ENCODE assay signal across 23 mouse cellular contexts in genomic region chr10:9252120-9252940, GRCm38 (mm10).
DNase-seq lines count a peak whose midpoint lies in the region; ATAC-seq lines count a peak whose summit lies in the region.
"Had no signal": no experiment of that assay in that cellular context is flagged by ENCODE, and none has a peak within 500 bp of the region (broad histone marks: within the 10 kb centered on the region; RNA-seq: fewer than 3 reads in every experiment).

No protein-coding gene starts in this region.

- peak; percentile 62 for DNase-seq in R1 (ENCODE audit: low read depth, low spot score)
- DNase-seq in cerebellum, postnatal 14 days: no peak
- no peak for DNase-seq in left cerebral cortex, adult 18-20 months (ENCODE audit: low spot score in 2 of 2)
- no peak for DNase-seq in gastrocnemius, postnatal 25 days
- DNase-seq: adrenal gland, postnatal 25 days; cerebellum, adult 18-20 months; cerebellum, postnatal 36 days; gastrocnemius, postnatal 10 days; heart, adult 18-20 months; heart, postnatal 4 days; layer of hippocampus, adult 9-11 months; lung, adult 18-20 months; right cerebral cortex, postnatal 25 days; thymus, postnatal 36 days had no signal

- H3K27me3 ChIP-seq in hindbrain, embryonic 12.5 days: no peaks in the 10 kb centered on the region
- H3K27me3 ChIP-seq in hindbrain, embryonic 16.5 days (replicated peaks; ENCODE audit: control insufficient read depth, insufficient read depth, low read length): no peaks in the 10 kb centered on the region
- H3K27me3 ChIP-seq in forebrain, embryonic 16.5 days (replicated peaks; ENCODE audit: control insufficient read depth, insufficient read depth, low read length): no peaks in the 10 kb centered on the region
- no peaks in the 10 kb centered on the region for H3K27me3 ChIP-seq in midbrain, embryonic 15.5 days (replicated peaks)
- H3K27me3 ChIP-seq: heart, embryonic 15.5 days; kidney, embryonic 15.5 days had no signal

- no peak for ATAC-seq in hindbrain, embryonic 12.5 days (ENCODE audit: low FRiP score)
- no peak for ATAC-seq in hindbrain, embryonic 16.5 days
- ATAC-seq in forebrain, embryonic 16.5 days: 0 out of 2 replicates have a peak, but pooled peaks have one; percentile 20
- ATAC-seq in midbrain, embryonic 15.5 days (replicated peaks): no peak
- ATAC-seq: intestine, postnatal 0 days had no signal

- H3K4me3 ChIP-seq in hindbrain, embryonic 12.5 days: no peak overlapping the region
- no peak overlapping the region for H3K4me3 ChIP-seq in hindbrain, embryonic 16.5 days (ENCODE audit: low read length)
- no peak overlapping the region for H3K4me3 ChIP-seq in forebrain, embryonic 16.5 days (replicated peaks; ENCODE audit: low read length)
- no peak overlapping the region for H3K4me3 ChIP-seq in midbrain, embryonic 15.5 days
- H3K4me3 ChIP-seq: embryonic facial prominence, embryonic 10.5 days; heart, embryonic 15.5 days; kidney, embryonic 15.5 days had no signal

- H3K9ac ChIP-seq in hindbrain, embryonic 12.5 days: no peak overlapping the region
- H3K9ac ChIP-seq in hindbrain, embryonic 16.5 days (ENCODE audit: low read depth, low read length): no peak overlapping the region
- H3K9ac ChIP-seq in forebrain, embryonic 16.5 days (replicated peaks; ENCODE audit: low read depth, low read length): no peak overlapping the region
- no peak overlapping the region for H3K9ac ChIP-seq in midbrain, embryonic 15.5 days
- H3K9ac ChIP-seq: heart, embryonic 15.5 days; kidney, embryonic 15.5 days had no signal

- no peaks in the 10 kb centered on the region for H3K36me3 ChIP-seq in hindbrain, embryonic 12.5 days
- H3K36me3 ChIP-seq in hindbrain, embryonic 16.5 days (ENCODE audit: control insufficient read depth, insufficient read depth, low read length): no peaks in the 10 kb centered on the region
- no peaks in the 10 kb centered on the region for H3K36me3 ChIP-seq in forebrain, embryonic 16.5 days (ENCODE audit: control insufficient read depth, insufficient read depth)
- H3K36me3 ChIP-seq in midbrain, embryonic 15.5 days (replicated peaks): no peaks in the 10 kb centered on the region
- H3K36me3 ChIP-seq: embryonic facial prominence, embryonic 10.5 days; heart, embryonic 15.5 days; kidney, embryonic 15.5 days had no signal

- peak overlapping the region; percentile 17; the same call in 1 of the 2 replicates for H3K27ac ChIP-seq in hindbrain, embryonic 12.5 days
- no peak overlapping the region for H3K27ac ChIP-seq in hindbrain, embryonic 16.5 days (ENCODE audit: low read depth, low read length)
- no peak overlapping the region for H3K27ac ChIP-seq in forebrain, embryonic 16.5 days (ENCODE audit: low read length)
- peak overlapping the region; percentile 1; the same call in 1 of the 2 replicates for H3K27ac ChIP-seq in midbrain, embryonic 15.5 days
- H3K27ac ChIP-seq: embryonic facial prominence, embryonic 10.5 days; heart, embryonic 15.5 days; kidney, embryonic 15.5 days had no signal

- no peak overlapping the region for H3K4me2 ChIP-seq in hindbrain, embryonic 12.5 days (replicated peaks)
- no peak overlapping the region for H3K4me2 ChIP-seq in hindbrain, embryonic 16.5 days (ENCODE audit: low read length)
- no peak overlapping the region for H3K4me2 ChIP-seq in forebrain, embryonic 16.5 days (ENCODE audit: low read length)
- H3K4me2 ChIP-seq in midbrain, embryonic 15.5 days: no peak overlapping the region
- H3K4me2 ChIP-seq: heart, embryonic 15.5 days; kidney, embryonic 15.5 days; liver, embryonic 11.5 days had no signal

- H3K4me1 ChIP-seq in hindbrain, embryonic 12.5 days: peaks cover 5% of the 10 kb centered on the region
- H3K4me1 ChIP-seq in hindbrain, embryonic 16.5 days (ENCODE audit: control insufficient read depth, insufficient read depth, low read depth, low read length): no peaks in the 10 kb centered on the region
- peaks cover 10% of the 10 kb centered on the region for H3K4me1 ChIP-seq in forebrain, embryonic 16.5 days (replicated peaks; ENCODE audit: control insufficient read depth, insufficient read depth, low read length)
- peaks cover 13% of the 10 kb centered on the region; the same call in 1 of the 2 replicates for H3K4me1 ChIP-seq in midbrain, embryonic 15.5 days
- H3K4me1 ChIP-seq: embryonic facial prominence, embryonic 10.5 days; heart, embryonic 15.5 days; kidney, embryonic 15.5 days had no signal

- H3K9me3 ChIP-seq in hindbrain, embryonic 12.5 days (replicated peaks): no peaks in the 10 kb centered on the region
- no peaks in the 10 kb centered on the region for H3K9me3 ChIP-seq in hindbrain, embryonic 16.5 days (ENCODE audit: control insufficient read depth, low read length)
- no peaks in the 10 kb centered on the region for H3K9me3 ChIP-seq in forebrain, embryonic 16.5 days (ENCODE audit: control insufficient read depth, low read length)
- no peaks in the 10 kb centered on the region for H3K9me3 ChIP-seq in midbrain, embryonic 15.5 days
- H3K9me3 ChIP-seq: embryonic facial prominence, embryonic 10.5 days; heart, embryonic 15.5 days; kidney, embryonic 15.5 days had no signal

- WGBS in hindbrain, embryonic 12.5 days: 29% methylated on average over 7 of the region's 7 CpGs
- 31% methylated on average over 7 of the region's 7 CpGs for WGBS in hindbrain, embryonic 16.5 days
- WGBS in forebrain, embryonic 16.5 days: 28% methylated on average over 7 of the region's 7 CpGs
- 32% methylated on average over 7 of the region's 7 CpGs for WGBS in midbrain, embryonic 15.5 days

Comparison
In these comparisons a context has a peak if more than half of its experiments do, and no peak if none do; other contexts are left out.
1. H3K27ac ChIP-seq: peak in hindbrain, embryonic 12.5 days (single experiment) and midbrain, embryonic 15.5 days (single experiment); none in hindbrain, embryonic 16.5 days (single experiment) and forebrain, embryonic 16.5 days (single experiment).